Mouse (Mus musculus): ENCODE results near the gene 1700012B09Rik. TPM values are rescaled to one million over a fixed set of nuclear protein-coding genes. Genes with fewer than 3 reads are reported as not detected.

Gene 1700012B09Rik
- total and polyA plus RNA-seq, 3 experiments = not detected

GRCm38 (mm10) chr9:14764765-14765164 lies 6.1 kb downstream of the 1700012B09Rik start (continued):
- no peak for TF ChIP-seq NELFE (IDR thresholded peaks at IDR 0.05; ENCODE audit: low read depth, low read length)
- TF ChIP-seq MYC (IDR thresholded peaks at IDR 0.05; ENCODE audit: low read depth, low read length) = 0 out of 2 replicates have a peak, but pooled peaks have one; percentile 29
- no peak for TF ChIP-seq RCOR1 (IDR thresholded peaks at IDR 0.05; ENCODE audit: low read depth, low read length)
- TF ChIP-seq EP300 (IDR thresholded peaks at IDR 0.05; ENCODE audit: low read depth in 1 of 2, low read length in 2 of 2) = no peak
- TF ChIP-seq ETS1 (IDR thresholded peaks at IDR 0.05; ENCODE audit: low read depth, low read length) = no peak

GRCm38 (mm10) chr9:14759261-14759660 lies 11.6 kb downstream of the 1700012B09Rik start:
- no peaks in the 10 kb centered on the region for H3K36me3 ChIP-seq (ENCODE audit: control insufficient read depth in 1 of 2, insufficient read depth in 2 of 2, low read length in 2 of 2)
- H3K79me2 ChIP-seq (ENCODE audit: control insufficient read depth, insufficient read depth, low read length, poor library complexity) = no peaks in the 10 kb centered on the region
- no peak overlapping the region for H3K4me3 ChIP-seq (ENCODE audit: control insufficient read depth in 1 of 2, insufficient read depth in 1 of 2, low read depth in 2 of 2, low read length in 2 of 2)
- TF ChIP-seq MAZ (IDR thresholded peaks at IDR 0.05; ENCODE audit: low read depth, low read length) = no peak
- 0 out of 2 replicates have a peak, but pooled peaks have one; percentile 6 for TF ChIP-seq USF1 (IDR thresholded peaks at IDR 0.05; ENCODE audit: low read depth, low read length)
- H3K27me3 ChIP-seq (ENCODE audit: control insufficient read depth in 1 of 2, insufficient read depth in 2 of 2, low read length in 2 of 2) = peaks cover 4 to 8% of the 10 kb centered on the region in 2 experiments; a peak in 3 of 4 replicates
- H3K27ac ChIP-seq (ENCODE audit: control insufficient read depth, low read depth, low read length) = no peak overlapping the region
- no peak for DNase-seq (ENCODE audit: low read depth, low spot score)
- no peaks in the 10 kb centered on the region for H3K9me3 ChIP-seq (replicated peaks; ENCODE audit: insufficient read depth, low read length)
- H3K9ac ChIP-seq (ENCODE audit: control insufficient read depth, low read depth, low read length, poor library complexity, severe bottlenecking) = no peak overlapping the region
- H3K4me1 ChIP-seq (ENCODE audit: control insufficient read depth in 1 of 2, insufficient read depth in 2 of 2, low read length in 2 of 2) = 0 out of 4 replicates have a peak, but pooled peaks cover under 1 to 2% of the 10 kb centered on the region in 2 experiments

GRCm38 (mm10) chr9:14758590-14758989 lies 12.2 kb downstream of the 1700012B09Rik start:
- H3K4me1 ChIP-seq (ENCODE audit: control insufficient read depth in 1 of 2, insufficient read depth in 2 of 2, low read length in 2 of 2) = 0 out of 4 replicates have a peak, but pooled peaks cover 0 to 2% of the 10 kb centered on the region in 2 experiments
- H3K4me3 ChIP-seq (ENCODE audit: control insufficient read depth in 1 of 2, insufficient read depth in 1 of 2, low read depth in 2 of 2, low read length in 2 of 2) = peak overlapping the region in 1 of 2 experiments; percentile 31; a peak in 1 of 4 replicates
- no peaks in the 10 kb centered on the region for H3K9me3 ChIP-seq (replicated peaks; ENCODE audit: insufficient read depth, low read length)
- no peaks in the 10 kb centered on the region for H3K36me3 ChIP-seq (ENCODE audit: control insufficient read depth in 1 of 2, insufficient read depth in 2 of 2, low read length in 2 of 2)
- DNase-seq (ENCODE audit: low read depth, low spot score) = peak; percentile 62
- H3K27ac ChIP-seq (ENCODE audit: control insufficient read depth, low read depth, low read length) = no peak overlapping the region
- TF ChIP-seq TBP (IDR thresholded peaks at IDR 0.05; ENCODE audit: low read depth, low read length) (no peak), UBTF (IDR thresholded peaks at IDR 0.05; ENCODE audit: borderline replicate concordance, insufficient read depth, low read depth, low read length) (no peak), JUND (IDR thresholded peaks at IDR 0.05; ENCODE audit: low read depth, low read length) (no peak), POLR2A (IDR thresholded peaks at IDR 0.05; ENCODE audit: control insufficient read depth in 1 of 2, insufficient read depth in 1 of 2, low read depth in 1 of 2, low read length in 2 of 2, poor library complexity in 1 of 2) (no peak), ETS1 (IDR thresholded peaks at IDR 0.05; ENCODE audit: low read depth, low read length) (no peak), CHD2 (IDR thresholded peaks at IDR 0.05; ENCODE audit: low read length) (no peak), SMC3 (IDR thresholded peaks at IDR 0.05; ENCODE audit: low read depth, low read length) (no peak), ELF1 (IDR thresholded peaks at IDR 0.05; ENCODE audit: low read depth, low read length) (peak; percentile 21; the same call in 1 of the 2 replicates), EP300 (IDR thresholded peaks at IDR 0.05; ENCODE audit: low read depth in 1 of 2, low read length in 2 of 2) (0 out of 4 replicates have a peak, but pooled peaks of 1 of the 2 experiments have one; percentile 22), CTCF (IDR thresholded peaks at IDR 0.05 in 2 of 3, conservative IDR thresholded peaks at IDR 0.05 in 1 of 3; ENCODE audit: control insufficient read depth in 1 of 3, insufficient read depth in 1 of 3, low read depth in 2 of 3, low read length in 3 of 3, poor library complexity in 1 of 3, severe bottlenecking in 1 of 3) (no peak), MAX (IDR thresholded peaks at IDR 0.05; ENCODE audit: low read length) (0 out of 2 replicates have a peak, but pooled peaks have one; percentile 12), MEF2A (IDR thresholded peaks at IDR 0.05; ENCODE audit: extremely low read depth, insufficient replicate concordance, low read depth, low read length, poor library complexity, severe bottlenecking) (no peak), SIN3A (IDR thresholded peaks at IDR 0.05; ENCODE audit: low read length) (no peak), TCF12 (IDR thresholded peaks at IDR 0.05; ENCODE audit: low read depth, low read length) (no peak), ZMIZ1 (IDR thresholded peaks at IDR 0.05; ENCODE audit: low read depth, low read length) (no peak), POLR2AphosphoS2 (IDR thresholded peaks at IDR 0.05; ENCODE audit: low read length) (no peak), MAZ (IDR thresholded peaks at IDR 0.05; ENCODE audit: low read depth, low read length) (no peak), NRF1 (IDR thresholded peaks at IDR 0.05; ENCODE audit: insufficient read depth, low read depth, low read length, poor library complexity, severe bottlenecking) (no peak), MAFK (IDR thresholded peaks at IDR 0.05; ENCODE audit: borderline replicate concordance, low read depth, low read length) (no peak), ZKSCAN1 (IDR thresholded peaks at IDR 0.05; ENCODE audit: low read depth, low read length) (no peak), USF2 (IDR thresholded peaks at IDR 0.05; ENCODE audit: borderline replicate concordance in 1 of 2, insufficient read depth in 1 of 2, low read depth in 1 of 2, low read length in 2 of 2) (no peak), NELFE (IDR thresholded peaks at IDR 0.05; ENCODE audit: low read depth, low read length) (no peak), KAT2A (conservative IDR thresholded peaks at IDR 0.05; ENCODE audit: low read depth, low read length) (no peak)
- H3K9ac ChIP-seq (ENCODE audit: control insufficient read depth, low read depth, low read length, poor library complexity, severe bottlenecking) = no peak overlapping the region
- peaks cover 4 to 8% of the 10 kb centered on the region in 2 experiments for H3K27me3 ChIP-seq (ENCODE audit: control insufficient read depth in 1 of 2, insufficient read depth in 2 of 2, low read length in 2 of 2)
- H3K79me2 ChIP-seq (ENCODE audit: control insufficient read depth, insufficient read depth, low read length, poor library complexity) = no peaks in the 10 kb centered on the region

Data from MEL (cell line).